Mouse (Mus musculus): Measurements from ENCODE around the gene Mybphl. TPM values are rescaled to one million over a fixed set of nuclear protein-coding genes. Genes with fewer than 3 reads are reported as not detected.

Gene Mybphl
- total and polyA plus RNA-seq, 3 experiments: not detected

DNA sequence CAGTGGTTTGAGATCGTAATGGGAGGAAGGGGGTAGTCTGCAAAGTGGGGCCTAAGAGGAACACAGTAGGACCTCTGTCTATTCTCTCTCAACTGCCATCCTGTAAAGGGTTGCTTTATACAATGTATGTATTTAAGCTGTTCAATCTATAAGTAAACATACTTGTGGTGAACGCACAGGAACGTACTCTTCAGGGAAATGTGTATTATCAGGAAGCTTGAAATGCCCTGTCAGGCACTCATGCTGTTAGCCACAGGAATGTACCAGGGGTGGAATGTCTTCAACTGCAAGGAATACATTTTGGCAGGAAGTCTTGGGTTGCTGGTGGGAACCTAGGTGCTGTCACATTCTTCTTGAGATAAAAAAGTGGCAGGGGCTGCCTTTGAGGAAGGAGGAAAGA, 8.0 kb downstream of the Mybphl start:
- ATAC-seq (ENCODE audit: extremely low read depth, insufficient number of reproducible peaks, low FRiP score, poor library complexity, severe bottlenecking): no peak
- H3K4me3 ChIP-seq (ENCODE audit: low read depth, low read length): no peak overlapping the region

DNA sequence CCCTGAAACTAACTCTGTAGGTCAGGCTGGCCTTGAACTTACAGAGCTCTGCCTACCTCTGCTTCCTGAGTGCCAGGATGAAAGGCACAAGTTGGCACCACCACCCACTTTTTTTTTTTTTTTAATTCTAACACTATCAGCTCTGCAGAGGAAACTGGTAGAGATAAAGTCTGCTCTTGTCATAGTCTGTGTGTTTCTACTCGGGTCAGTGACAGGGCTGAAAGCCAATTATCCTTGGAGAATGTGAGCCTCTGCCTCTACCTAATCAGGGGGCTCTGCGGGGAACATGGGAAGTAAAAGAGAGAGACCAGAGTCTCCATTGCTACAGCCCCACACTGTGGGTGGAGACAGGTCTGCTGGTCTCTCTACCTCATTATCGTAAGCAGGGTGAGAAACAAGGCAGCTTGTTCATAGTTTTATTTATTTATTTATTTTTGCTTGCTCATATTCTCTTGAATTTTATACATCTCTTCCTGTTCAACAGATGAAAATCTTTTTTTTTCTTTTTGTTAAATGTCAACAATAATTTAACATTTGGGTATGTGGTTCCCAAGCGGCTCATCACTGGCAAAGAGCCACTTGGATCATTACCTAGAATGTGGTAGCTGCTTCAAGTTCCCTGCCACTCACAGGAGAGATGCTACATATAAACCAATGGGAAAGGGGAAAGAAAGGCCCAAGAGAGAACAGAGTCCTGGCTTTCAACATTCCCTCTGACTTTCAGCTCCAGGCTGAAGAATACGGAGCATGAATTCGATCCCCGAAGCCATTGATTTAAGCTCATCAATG, 14.4 kb downstream of the Mybphl start:
- DNase-seq (ENCODE audit: low spot score): no peak
- no peak for ATAC-seq (ENCODE audit: extremely low read depth, insufficient number of reproducible peaks, low FRiP score, poor library complexity, severe bottlenecking)
- TF ChIP-seq POLR2AphosphoS5 (IDR thresholded peaks at IDR 0.05; ENCODE audit: insufficient replicate concordance, low read depth, low read length) (no peak), GATA1 (IDR thresholded peaks at IDR 0.05; ENCODE audit: borderline replicate concordance, low read length) (no peak), GATA2 (IDR thresholded peaks at IDR 0.05; ENCODE audit: borderline replicate concordance, low read depth, low read length) (no peak), CTCF (IDR thresholded peaks at IDR 0.05; ENCODE audit: low read depth, low read length) (no peak), TAL1 (conservative IDR thresholded peaks at IDR 0.05; ENCODE audit: low read depth, low read length) (no peak)
- no peak overlapping the region for H3K4me3 ChIP-seq (ENCODE audit: low read depth, low read length)
- peaks cover 23% of the 10 kb centered on the region for H3K27me3 ChIP-seq (ENCODE audit: insufficient read depth, low read length)
- H3K4me1 ChIP-seq (ENCODE audit: insufficient read depth, low read depth, low read length): peaks cover 26% of the 10 kb centered on the region
- no peaks in the 10 kb centered on the region for H3K36me3 ChIP-seq (replicated peaks)
- H3K9me3 ChIP-seq (replicated peaks): no peaks in the 10 kb centered on the region

More for the DNA sequence above, 8.0 kb downstream of the Mybphl start:
- Histone ChIP-seq H3K36me3 (replicated peaks) (no peaks in the 10 kb centered on the region), H3K9me3 (replicated peaks) (no peaks in the 10 kb centered on the region), H3K4me1 (ENCODE audit: insufficient read depth, low read depth, low read length) (peaks cover 3% of the 10 kb centered on the region), H3K27me3 (ENCODE audit: insufficient read depth, low read length) (peaks cover 48% of the 10 kb centered on the region)
- TF ChIP-seq CTCF (IDR thresholded peaks at IDR 0.05; ENCODE audit: low read depth, low read length): no peak
- no peak for TF ChIP-seq POLR2AphosphoS5 (IDR thresholded peaks at IDR 0.05; ENCODE audit: insufficient replicate concordance, low read depth, low read length)
- no peak for TF ChIP-seq GATA1 (IDR thresholded peaks at IDR 0.05; ENCODE audit: borderline replicate concordance, low read length)
- TF ChIP-seq GATA2 (IDR thresholded peaks at IDR 0.05; ENCODE audit: borderline replicate concordance, low read depth, low read length): no peak
- no peak for TF ChIP-seq TAL1 (conservative IDR thresholded peaks at IDR 0.05; ENCODE audit: low read depth, low read length)
- no peak for DNase-seq (ENCODE audit: low spot score)

DNA sequence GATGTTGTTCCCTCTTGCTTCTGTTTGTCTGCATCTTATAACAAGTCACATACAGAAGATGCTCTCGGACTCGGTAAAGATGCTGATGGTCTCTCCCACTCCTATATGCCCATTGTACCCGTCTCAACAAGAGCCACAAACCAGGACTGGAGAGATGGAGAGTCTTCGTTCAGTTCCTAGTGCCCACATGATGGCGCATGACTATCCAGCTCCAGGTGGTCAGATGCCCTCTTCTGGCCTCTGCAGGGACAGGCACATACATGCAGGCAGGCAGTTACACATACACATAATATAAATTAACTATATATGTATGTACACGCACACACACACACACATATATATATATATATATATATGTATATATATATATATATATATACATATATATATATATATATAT, 16.0 kb downstream of the Mybphl start:
- Histone ChIP-seq H3K4me3 (ENCODE audit: low read depth, low read length) (no peak overlapping the region), H3K9me3 (replicated peaks) (no peaks in the 10 kb centered on the region), H3K36me3 (replicated peaks) (peaks cover 11% of the 10 kb centered on the region), H3K4me1 (ENCODE audit: insufficient read depth, low read depth, low read length) (peaks cover 42% of the 10 kb centered on the region), H3K27me3 (ENCODE audit: insufficient read depth, low read length) (peaks cover 11% of the 10 kb centered on the region)
- TF ChIP-seq CTCF (IDR thresholded peaks at IDR 0.05; ENCODE audit: low read depth, low read length) (no peak), TAL1 (conservative IDR thresholded peaks at IDR 0.05; ENCODE audit: low read depth, low read length) (no peak), GATA1 (IDR thresholded peaks at IDR 0.05; ENCODE audit: borderline replicate concordance, low read length) (no peak)
- no peak for ATAC-seq (ENCODE audit: extremely low read depth, insufficient number of reproducible peaks, low FRiP score, poor library complexity, severe bottlenecking)
- DNase-seq (ENCODE audit: low spot score): no peak

DNA sequence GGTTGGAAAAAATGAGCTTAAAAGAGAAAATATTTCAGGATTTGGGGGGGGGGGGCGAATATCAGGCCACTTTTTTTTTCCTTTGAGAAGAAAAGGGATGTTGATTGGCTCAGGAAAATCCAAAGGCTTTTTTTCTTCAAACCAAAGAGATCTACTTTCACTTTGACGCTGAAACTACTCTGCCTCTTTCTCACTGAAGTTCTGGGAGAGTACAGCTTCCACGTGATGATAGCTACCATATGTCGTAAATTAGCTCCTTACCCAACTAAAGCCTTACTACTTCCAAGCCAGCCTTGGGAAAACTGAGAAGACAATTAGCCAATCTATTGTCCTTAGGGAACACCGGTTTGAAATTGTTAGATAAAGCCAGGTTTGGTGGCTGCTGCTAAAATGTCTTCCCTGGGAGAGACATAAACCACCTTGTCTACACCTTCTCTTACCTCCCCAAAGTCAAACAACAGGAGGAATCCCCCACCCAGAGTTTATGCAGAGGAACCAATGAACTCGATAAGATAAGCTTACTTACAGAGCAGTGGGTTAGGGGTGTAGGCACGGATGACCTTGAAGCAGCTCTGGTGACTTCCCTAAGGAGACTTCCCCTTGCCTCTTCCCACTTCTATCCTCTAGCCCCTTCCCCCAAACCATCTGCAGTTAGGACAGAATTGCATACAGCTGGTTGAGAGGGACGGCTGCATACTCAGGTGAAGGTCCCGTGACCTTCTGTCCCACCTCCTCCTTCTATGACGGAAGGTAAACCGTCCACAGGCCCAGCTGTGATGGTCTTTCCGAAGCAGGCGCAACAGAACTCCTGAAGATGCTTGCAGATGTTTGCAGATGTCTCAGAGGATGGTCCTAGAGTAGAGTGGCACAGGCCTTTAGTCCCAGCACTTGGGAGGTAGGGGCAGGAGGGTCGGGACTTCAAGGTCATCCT, 17.5 kb downstream of the Mybphl start:
- ATAC-seq (ENCODE audit: extremely low read depth, insufficient number of reproducible peaks, low FRiP score, poor library complexity, severe bottlenecking) (no peak), DNase-seq (ENCODE audit: low spot score) (no peak)

DNA sequence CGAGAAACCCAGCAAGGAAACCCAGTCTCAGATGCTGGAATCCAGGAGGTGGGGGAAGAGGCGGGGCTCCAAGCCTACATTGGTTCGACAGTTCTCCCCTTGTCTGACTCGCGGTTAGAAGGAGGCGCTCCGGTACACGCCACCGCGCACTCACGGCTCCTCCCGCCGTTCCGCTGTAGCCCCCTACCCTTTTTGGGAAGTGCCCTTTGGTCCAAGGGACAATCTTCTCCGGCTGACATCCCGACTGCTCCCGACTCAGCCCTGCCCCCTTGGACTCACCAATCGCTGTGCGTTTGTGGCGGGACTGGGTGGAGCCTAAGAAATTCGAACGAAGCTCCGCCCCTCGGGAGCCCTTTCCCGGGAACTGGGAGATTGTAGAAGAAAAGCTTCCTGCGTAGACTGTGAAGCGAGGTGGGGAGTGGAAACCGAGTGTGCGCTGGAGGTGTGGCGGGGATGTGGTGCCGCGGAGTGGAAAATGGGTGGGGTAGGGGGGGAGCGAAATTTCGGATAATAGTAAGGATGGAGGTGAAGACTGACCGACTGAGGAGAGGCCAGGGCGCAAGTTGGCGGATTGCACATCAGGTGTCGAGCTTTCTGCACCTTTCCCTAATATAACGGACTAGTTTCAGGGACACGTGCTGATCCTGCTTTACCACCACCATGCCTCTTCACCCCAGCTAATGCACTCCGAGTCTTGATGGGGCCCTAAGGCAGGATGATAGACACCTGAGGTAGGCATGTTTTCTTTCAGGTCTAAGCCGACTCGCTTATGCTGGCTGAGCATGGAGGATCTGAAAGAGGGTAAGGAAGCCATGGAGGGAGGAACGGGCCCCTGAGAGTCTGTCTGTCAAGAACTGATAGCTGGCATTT, 19.0 kb downstream of the Mybphl start, which contains the start of gene Psrc1:
TSS of gene Psrc1 (plus strand) at position 355 of the 870 bp plus-strand sequence.
- no peaks in the 10 kb centered on the region for H3K9me3 ChIP-seq (replicated peaks)
- TF ChIP-seq GATA1 (IDR thresholded peaks at IDR 0.05; ENCODE audit: borderline replicate concordance, low read length) (no peak), CTCF (IDR thresholded peaks at IDR 0.05; ENCODE audit: low read depth, low read length) (no peak), TAL1 (conservative IDR thresholded peaks at IDR 0.05; ENCODE audit: low read depth, low read length) (no peak), POLR2AphosphoS5 (IDR thresholded peaks at IDR 0.05; ENCODE audit: insufficient replicate concordance, low read depth, low read length) (no peak), GATA2 (IDR thresholded peaks at IDR 0.05; ENCODE audit: borderline replicate concordance, low read depth, low read length) (no peak)
- H3K27me3 ChIP-seq (ENCODE audit: insufficient read depth, low read length): no peaks in the 10 kb centered on the region; the same call in 1 of the 2 replicates
- peak; percentile 82 for ATAC-seq (ENCODE audit: extremely low read depth, insufficient number of reproducible peaks, low FRiP score, poor library complexity, severe bottlenecking)
- peaks cover 41% of the 10 kb centered on the region for H3K36me3 ChIP-seq (replicated peaks)
- peaks cover 66% of the 10 kb centered on the region for H3K4me1 ChIP-seq (ENCODE audit: insufficient read depth, low read depth, low read length)
- H3K4me3 ChIP-seq (ENCODE audit: low read depth, low read length): peak within 1 kb of the TSS; percentile 82
- peak; percentile 91 for DNase-seq (ENCODE audit: low spot score)

More for the DNA sequence above, 17.5 kb downstream of the Mybphl start:
- Histone ChIP-seq H3K27me3 (ENCODE audit: insufficient read depth, low read length) (peaks cover 6% of the 10 kb centered on the region), H3K9me3 (replicated peaks) (no peaks in the 10 kb centered on the region), H3K4me1 (ENCODE audit: insufficient read depth, low read depth, low read length) (peaks cover 54% of the 10 kb centered on the region), H3K4me3 (ENCODE audit: low read depth, low read length) (peak overlapping the region; percentile 31; the same call in 1 of the 2 replicates), H3K36me3 (replicated peaks) (peaks cover 27% of the 10 kb centered on the region)
- TF ChIP-seq TAL1 (conservative IDR thresholded peaks at IDR 0.05; ENCODE audit: low read depth, low read length) (no peak), GATA2 (IDR thresholded peaks at IDR 0.05; ENCODE audit: borderline replicate concordance, low read depth, low read length) (no peak), GATA1 (IDR thresholded peaks at IDR 0.05; ENCODE audit: borderline replicate concordance, low read length) (no peak), POLR2AphosphoS5 (IDR thresholded peaks at IDR 0.05; ENCODE audit: insufficient replicate concordance, low read depth, low read length) (no peak), CTCF (IDR thresholded peaks at IDR 0.05; ENCODE audit: low read depth, low read length) (no peak)

Measured in G1E (cell line).